Mouse (Mus musculus) limb, embryonic 12.5 days (tissue): ENCODE measurements around the gene Gfod2. TPM values are rescaled to one million over a fixed set of nuclear protein-coding genes. Genes with fewer than 3 reads are reported as not detected.

Source experiments
- ATAC-seq: fragments of 200-750 bp; cut with Nextera tagmentation; 2 replicates; pipeline ENCODE4 v1.8.0; 2017; ENCODE audit warnings: low read depth, moderate TSS enrichment; ENCODE audit not compliant: insufficient number of reproducible peaks, insufficient read depth, low FRiP score, low TSS enrichment
- H3K27ac ChIP-seq: fragments of 300-500 bp; sonication (generic); 2 replicates; pipeline ENCODE4 v1.5.1; 2016; ENCODE audit warnings: mild to moderate bottlenecking, moderate library complexity
- H3K27me3 ChIP-seq: fragments of 300-500 bp; sonication (generic); 2 replicates; pipeline ENCODE4 v1.6.1; 2016; ENCODE audit warnings: mild to moderate bottlenecking, moderate library complexity
- H3K36me3 ChIP-seq: fragments of 300-500 bp; sonication (generic); 2 replicates; pipeline ENCODE4 v1.6.1; 2016; ENCODE audit warnings: mild to moderate bottlenecking, moderate library complexity
- H3K4me1 ChIP-seq: fragments of 300-500 bp; sonication (generic); replicated peaks from 2 replicates; pipeline ENCODE4 v1.6.1; 2016
- H3K4me2 ChIP-seq: fragments of 300-500 bp; sonication (generic); 2 replicates; pipeline ENCODE4 v1.6.1; 2016; ENCODE audit warnings: mild to moderate bottlenecking, moderate library complexity
- H3K4me3 ChIP-seq: fragments of 300-500 bp; sonication (generic); replicated peaks from 2 replicates; pipeline ENCODE4 v1.5.1; 2016; ENCODE audit warnings: mild to moderate bottlenecking
- H3K9ac ChIP-seq: fragments of 300-500 bp; sonication (generic); replicated peaks from 2 replicates; pipeline ENCODE4 v1.6.1; 2016; ENCODE audit warnings: mild to moderate bottlenecking, moderate library complexity
- H3K9me3 ChIP-seq: fragments of 300-500 bp; sonication (generic); 2 replicates; pipeline ENCODE4 v1.6.1; 2016; ENCODE audit warnings: mild to moderate bottlenecking, moderate library complexity
- WGBS: fragments of 180-500 bp; shearing (Covaris S2); methylation state at CpG from one replicate; pipeline ENCODE4 v1.1.7; 2016; 5-methylcytosine and 5-hydroxymethylcytosine counted together
- polyA plus RNA-seq: library from polyadenylated mRNA; unstranded; fragments of >200 nt; fragmentation: Nextera tagmentation; extraction: Ambion mirVana; gene quantifications from 2 replicates; pipeline ENCODE4 v1.2.1, GENCODE M21; 2016

Gfod2 gene
- polyA plus RNA-seq, 1 experiment from 2014 or later: 30.2 TPM

- WGBS: 92% methylated on average over 15 of the region's 15 CpGs
- Histone ChIP-seq H3K27ac (no peak overlapping the region), H3K4me3 (no peak overlapping the region), H3K4me2 (no peak overlapping the region), H3K27me3 (no peaks in the 10 kb centered on the region), H3K9ac (no peak overlapping the region), H3K9me3 (no peaks in the 10 kb centered on the region), H3K4me1 (no peaks in the 10 kb centered on the region), H3K36me3 (peaks cover 30% of the 10 kb centered on the region)
- no peak for ATAC-seq
These were observed 42.0 kb downstream of the Gfod2 start for GRCm38 (mm10) chr8:105716302-105716945.

- Histone ChIP-seq H3K4me2 (no peak overlapping the region), H3K36me3 (peaks cover 23% of the 10 kb centered on the region), H3K4me3 (no peak overlapping the region), H3K9ac (no peak overlapping the region), H3K4me1 (no peaks in the 10 kb centered on the region), H3K27ac (no peak overlapping the region), H3K9me3 (no peaks in the 10 kb centered on the region), H3K27me3 (no peaks in the 10 kb centered on the region)
- ATAC-seq: no peak
- 85% methylated on average over 6 of the region's 6 CpGs for WGBS
These were observed 43.4 kb downstream of the Gfod2 start for GRCm38 (mm10) chr8:105715042-105715441.

GRCm38 (mm10) chr8:105714139-105714538 lies 44.3 kb downstream of the Gfod2 start:
- Histone ChIP-seq H3K4me3 (no peak overlapping the region), H3K36me3 (peaks cover 23% of the 10 kb centered on the region), H3K27ac (no peak overlapping the region), H3K9ac (no peak overlapping the region), H3K4me1 (no peaks in the 10 kb centered on the region), H3K9me3 (no peaks in the 10 kb centered on the region), H3K4me2 (no peak overlapping the region), H3K27me3 (no peaks in the 10 kb centered on the region)
- no peak for ATAC-seq
- 12% methylated on average over 3 of the region's 3 CpGs for WGBS

- WGBS: 80% methylated on average over 3 of the region's 3 CpGs
- Histone ChIP-seq H3K9ac (no peak overlapping the region; the same call in 1 of the 2 replicates), H3K9me3 (no peaks in the 10 kb centered on the region), H3K36me3 (peaks cover 20% of the 10 kb centered on the region), H3K4me1 (peaks cover 3% of the 10 kb centered on the region), H3K27me3 (no peaks in the 10 kb centered on the region), H3K27ac (no peak overlapping the region), H3K4me3 (no peak overlapping the region), H3K4me2 (no peak overlapping the region)
- ATAC-seq: no peak
These were observed 46.2 kb downstream of the Gfod2 start for GRCm38 (mm10) chr8:105712286-105712685.

- WGBS: 80% methylated on average over 14 of the region's 14 CpGs
- no peak overlapping the region for H3K4me2 ChIP-seq
These were observed 49.1 kb downstream of the Gfod2 start for GRCm38 (mm10) chr8:105709317-105709716.

GRCm38 (mm10) chr8:105708675-105709074 lies 49.8 kb downstream of the Gfod2 start:
- ATAC-seq: 0 out of 2 replicates have a peak, but pooled peaks have one; percentile 2
- WGBS: 95% methylated on average over 8 of the region's 8 CpGs
- Histone ChIP-seq H3K36me3 (peaks cover 9% of the 10 kb centered on the region), H3K9ac (no peak overlapping the region), H3K27ac (no peak overlapping the region), H3K9me3 (no peaks in the 10 kb centered on the region), H3K27me3 (no peaks in the 10 kb centered on the region), H3K4me2 (no peak overlapping the region), H3K4me3 (no peak overlapping the region), H3K4me1 (peaks cover 15% of the 10 kb centered on the region)

More at GRCm38 (mm10) chr8:105709317-105709716, 49.1 kb downstream of the Gfod2 start:
- Histone ChIP-seq H3K4me1 (peaks cover 15% of the 10 kb centered on the region), H3K9ac (no peak overlapping the region), H3K9me3 (no peaks in the 10 kb centered on the region), H3K4me3 (no peak overlapping the region), H3K27ac (no peak overlapping the region), H3K27me3 (no peaks in the 10 kb centered on the region), H3K36me3 (peaks cover 3% of the 10 kb centered on the region; the same call in 1 of the 2 replicates)
- ATAC-seq: no peak

- Histone ChIP-seq H3K27ac (peak within 1 kb of the TSS; percentile 64; the same call in 1 of the 2 replicates), H3K9me3 (no peaks in the 10 kb centered on the region), H3K4me1 (peaks cover 15% of the 10 kb centered on the region), H3K9ac (peak within 1 kb of the TSS; percentile 79), H3K36me3 (peaks cover 19% of the 10 kb centered on the region), H3K4me3 (peak within 1 kb of the TSS; percentile 77), H3K4me2 (peak within 1 kb of the TSS; percentile 89), H3K27me3 (no peaks in the 10 kb centered on the region)
- under 1% methylated on average over 54 of the region's 55 CpGs for WGBS
- ATAC-seq: peak; percentile 77
These were observed 50.7 kb downstream of the Gfod2 start, which contains the start of the genes 4933405L10Rik and Enkd1 for GRCm38 (mm10) chr8:105707498-105708403. Gene 4933405L10Rik (plus strand): TSS chr8:105707655. Gene Enkd1 (minus strand): TSS chr8:105708210.

- WGBS: 82% methylated on average over 12 of the region's 12 CpGs
- Histone ChIP-seq H3K27me3 (no peaks in the 10 kb centered on the region), H3K27ac (no peak overlapping the region), H3K36me3 (peaks cover 22% of the 10 kb centered on the region), H3K9ac (peak overlapping the region; percentile 79; the same call in 1 of the 2 replicates), H3K4me1 (peaks cover 24% of the 10 kb centered on the region), H3K4me3 (peak overlapping the region; percentile 77), H3K4me2 (peak overlapping the region; percentile 89), H3K9me3 (no peaks in the 10 kb centered on the region)
- ATAC-seq: no peak
These were observed 52.0 kb downstream of the Gfod2 start for GRCm38 (mm10) chr8:105706426-105706825.

GRCm38 (mm10) chr8:105704955-105705354 lies 53.5 kb downstream of the Gfod2 start:
- no peak overlapping the region for H3K4me2 ChIP-seq
- no peaks in the 10 kb centered on the region for H3K27me3 ChIP-seq
- H3K27ac ChIP-seq: no peak overlapping the region
- H3K36me3 ChIP-seq: peaks cover 22% of the 10 kb centered on the region
- 93% methylated on average over 6 of the region's 6 CpGs for WGBS
- no peak for ATAC-seq
- no peak overlapping the region for H3K9ac ChIP-seq
- H3K4me3 ChIP-seq: no peak overlapping the region
- H3K4me1 ChIP-seq: peaks cover 30% of the 10 kb centered on the region
- H3K9me3 ChIP-seq: no peaks in the 10 kb centered on the region

GRCm38 (mm10) chr8:105704146-105704812 lies 54.2 kb downstream of the Gfod2 start:
- H3K9ac ChIP-seq: no peak overlapping the region
- H3K36me3 ChIP-seq: peaks cover 22% of the 10 kb centered on the region
- no peak for ATAC-seq
- H3K9me3 ChIP-seq: no peaks in the 10 kb centered on the region
- 93% methylated on average over 34 of the region's 34 CpGs for WGBS
- H3K4me1 ChIP-seq: peaks cover 36% of the 10 kb centered on the region
- no peak overlapping the region for H3K4me3 ChIP-seq
- no peaks in the 10 kb centered on the region for H3K27me3 ChIP-seq
- H3K4me2 ChIP-seq: no peak overlapping the region
- H3K27ac ChIP-seq: no peak overlapping the region
